Mouse (Mus musculus) ES-E14 (cell line): ENCODE measurements around the gene Adgre1.

ENCODE experiments used
- CHD2 ChIP-seq: IDR thresholded peaks from 2 replicates; pipeline ENCODE4 v1.6.1; 2014; ENCODE audit warnings: mild to moderate bottlenecking, low read depth, low read length, inconsistent platforms
- HCFC1 ChIP-seq: IDR thresholded peaks from 2 replicates; pipeline ENCODE4 v1.6.1; 2012; ENCODE audit warnings: low read length, inconsistent platforms, borderline replicate concordance; ENCODE audit not compliant: insufficient read depth
- MAFK ChIP-seq: IDR thresholded peaks from 2 replicates; pipeline ENCODE4 v1.6.1; 2014; ENCODE audit warnings: mild to moderate bottlenecking, low read depth, low read length, inconsistent platforms; ENCODE audit not compliant: insufficient read depth
- ZC3H11A ChIP-seq: IDR thresholded peaks from 2 replicates; pipeline ENCODE4 v1.6.1; 2012; ENCODE audit warnings: low read depth, mild to moderate bottlenecking, inconsistent platforms, low read length, borderline replicate concordance
- ZNF384 ChIP-seq: IDR thresholded peaks from 2 replicates; pipeline ENCODE4 v1.6.1; 2012; ENCODE audit warnings: low read depth, low read length, inconsistent platforms

- TF ChIP-seq HCFC1 (no peak), CHD2 (no peak), ZC3H11A (no peak), MAFK (no peak), ZNF384 (no peak)
These were observed 11.5 kb upstream of the Adgre1 start for GRCm38 (mm10) chr17:57347017-57347416.
